Mouse (Mus musculus) large intestine, adult 2 months (tissue): ENCODE data around the gene Chst15. TPM values are rescaled to one million over a fixed set of nuclear protein-coding genes. Genes with fewer than 3 reads are reported as not detected.

Experiments used
- DNase-seq: peaks from one replicate; pipeline ENCODE4 v3.0.0-alpha.2; 2012; ENCODE audit warnings: low read depth, low spot score
- WGBS: fragments of 180-500 bp; shearing (Covaris S2); methylation state at CpG from one replicate; pipeline ENCODE4 v1.1.7; 2018; 5-methylcytosine and 5-hydroxymethylcytosine counted together
- polyA plus RNA-seq: library from polyadenylated mRNA; depleted of rRNA; stranded (reverse); fragments of >200 nt; gene quantifications from 2 replicates; pipeline ENCODE4 v1.2.3, GENCODE M21; 2012

Gene Chst15
- polyA plus RNA-seq, 1 experiment: 6.4 TPM

GRCm38 (mm10) chr7:132337268-132337917, 20.4 kb upstream of the Chst15 start:
- no peak for DNase-seq

GRCm38 (mm10) chr7:132336781-132337180, 19.8 kb upstream of the Chst15 start:
- WGBS: 41% methylated on average over 3 of the region's 3 CpGs
- DNase-seq: no peak

More at GRCm38 (mm10) chr7:132337268-132337917, 20.4 kb upstream of the Chst15 start:
- WGBS: 80% methylated on average over 11 of the region's 11 CpGs

- no peak for DNase-seq
- 85% methylated on average over 4 of the region's 4 CpGs for WGBS
Measured at GRCm38 (mm10) chr7:132335367-132335766, 18.3 kb upstream of the Chst15 start.

GRCm38 (mm10) chr7:132333078-132333477, 16.1 kb upstream of the Chst15 start:
- 73% methylated on average over 1 of the region's 1 CpGs for WGBS
- no peak for DNase-seq

DNA sequence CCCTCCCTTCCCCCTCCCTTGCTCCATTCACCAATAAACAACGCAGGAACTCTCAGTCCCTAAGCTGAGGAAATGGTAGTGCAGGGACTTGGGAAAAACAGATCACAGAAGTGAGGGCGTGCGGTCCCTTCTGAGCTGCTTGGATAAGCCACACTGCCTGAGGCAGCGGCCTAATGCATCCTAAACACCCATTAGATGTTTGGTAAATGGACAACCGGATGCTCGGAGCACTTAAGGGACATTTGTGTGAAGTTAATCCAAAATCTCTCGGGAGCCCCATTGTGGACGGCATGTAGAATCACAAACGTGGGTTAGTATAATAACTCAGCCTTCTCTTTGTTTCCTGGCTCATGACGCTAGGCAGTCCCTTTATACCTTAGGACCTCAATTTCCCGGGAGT, 15.1 kb upstream of the Chst15 start:
- DNase-seq: no peak
- WGBS: 72% methylated on average over 11 of the region's 11 CpGs

GRCm38 (mm10) chr7:132330179-132330578, 13.2 kb upstream of the Chst15 start:
- 91% methylated on average over 1 of the region's 1 CpGs for WGBS
- no peak for DNase-seq

- no peak for DNase-seq
- 93% methylated on average over 1 of the region's 1 CpGs for WGBS
Measured at GRCm38 (mm10) chr7:132328648-132329047, 11.6 kb upstream of the Chst15 start.

DNA sequence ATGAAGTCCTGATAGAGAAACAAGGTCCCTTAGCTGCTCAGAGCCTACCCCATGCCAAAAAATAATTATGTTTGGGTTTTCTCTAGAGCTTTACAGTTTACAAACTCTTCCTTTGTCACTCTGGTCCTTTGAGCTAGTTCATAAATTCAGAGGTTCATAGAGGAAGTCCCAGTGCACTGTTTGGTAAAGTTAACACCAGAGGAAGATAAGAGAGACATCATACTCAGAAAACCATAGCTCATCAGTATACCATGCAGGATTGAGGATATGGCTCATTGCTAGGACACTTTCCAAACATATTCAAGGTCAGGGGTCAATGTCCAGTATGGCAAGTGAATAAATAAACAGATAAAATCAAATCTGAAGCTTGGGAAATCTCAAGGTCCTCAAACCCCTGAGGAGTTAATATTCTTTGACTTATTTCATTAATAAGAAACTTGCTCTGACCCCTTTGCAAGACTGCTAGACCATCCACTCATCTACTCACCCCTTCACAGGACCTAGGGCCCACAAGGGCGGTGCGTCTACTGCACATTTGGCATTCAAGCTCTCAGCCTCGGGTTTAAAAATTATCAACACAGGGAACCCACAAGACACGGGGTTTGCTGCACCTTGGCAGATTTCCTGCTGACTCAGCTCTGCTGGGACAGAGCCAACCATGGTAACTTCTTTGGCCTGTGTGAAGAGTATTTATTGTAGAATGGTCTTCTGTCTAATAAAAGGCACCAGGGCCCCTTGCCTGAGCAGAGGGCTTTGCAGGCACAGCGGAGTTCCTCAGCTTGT, 8.7 kb upstream of the Chst15 start:
- 8% methylated on average over 5 of the region's 5 CpGs for WGBS
- peak; percentile 37 for DNase-seq

- WGBS: 40% methylated on average over 5 of the region's 5 CpGs
- DNase-seq: no peak
Measured at GRCm38 (mm10) chr7:132323430-132323829, 6.4 kb upstream of the Chst15 start.

GRCm38 (mm10) chr7:132321392-132321958, 4.4 kb upstream of the Chst15 start:
- DNase-seq: no peak
- 39% methylated on average over 2 of the region's 2 CpGs for WGBS

DNA sequence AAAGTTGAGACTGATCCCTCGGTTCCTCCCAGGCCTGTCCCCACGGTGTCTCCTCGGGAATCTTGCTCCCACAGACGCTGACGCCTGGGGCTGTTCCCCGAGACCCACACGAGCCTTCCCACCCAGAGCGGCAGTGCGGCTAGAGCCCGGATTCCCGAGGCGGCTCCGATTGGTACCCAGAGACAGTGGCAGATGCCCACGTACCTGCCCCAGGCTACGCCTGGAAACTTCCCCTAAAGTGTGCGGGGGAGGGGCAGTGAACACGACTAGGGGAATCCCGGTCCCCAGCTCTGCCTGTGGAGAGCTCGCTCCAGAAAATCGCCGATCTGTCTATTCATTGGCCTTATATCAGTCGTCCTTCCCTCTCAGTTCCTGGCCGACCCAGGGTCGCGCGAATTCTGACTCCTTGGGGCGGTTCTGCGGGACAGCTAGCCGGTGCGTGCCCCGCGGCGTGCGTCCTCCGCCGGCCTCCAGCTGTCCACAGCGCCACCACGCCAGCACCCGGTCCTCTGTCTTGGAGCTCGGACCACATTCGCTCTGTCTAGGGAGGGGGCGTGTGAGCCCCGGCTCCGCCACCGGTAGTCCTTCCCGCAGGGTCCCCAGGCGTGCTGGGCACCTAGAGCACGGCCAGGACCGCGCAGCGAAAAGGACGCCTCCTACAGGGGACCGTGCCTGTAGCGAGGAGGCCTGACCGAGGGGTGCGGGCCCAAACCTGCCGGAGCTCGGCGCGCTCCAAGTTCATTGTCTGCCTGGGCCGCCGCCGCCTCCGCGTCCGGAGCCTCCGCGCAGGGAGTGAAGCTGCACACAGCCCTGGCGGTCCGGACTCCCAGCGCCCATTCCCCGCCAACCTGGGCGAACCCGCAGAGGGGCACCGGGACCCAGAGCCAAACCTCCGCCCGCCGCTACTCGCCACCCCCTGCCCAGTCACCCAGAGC, 660 bp downstream of the Chst15 start:
- WGBS: under 1% methylated on average over 79 of the region's 79 CpGs
- DNase-seq: no peak

DNA sequence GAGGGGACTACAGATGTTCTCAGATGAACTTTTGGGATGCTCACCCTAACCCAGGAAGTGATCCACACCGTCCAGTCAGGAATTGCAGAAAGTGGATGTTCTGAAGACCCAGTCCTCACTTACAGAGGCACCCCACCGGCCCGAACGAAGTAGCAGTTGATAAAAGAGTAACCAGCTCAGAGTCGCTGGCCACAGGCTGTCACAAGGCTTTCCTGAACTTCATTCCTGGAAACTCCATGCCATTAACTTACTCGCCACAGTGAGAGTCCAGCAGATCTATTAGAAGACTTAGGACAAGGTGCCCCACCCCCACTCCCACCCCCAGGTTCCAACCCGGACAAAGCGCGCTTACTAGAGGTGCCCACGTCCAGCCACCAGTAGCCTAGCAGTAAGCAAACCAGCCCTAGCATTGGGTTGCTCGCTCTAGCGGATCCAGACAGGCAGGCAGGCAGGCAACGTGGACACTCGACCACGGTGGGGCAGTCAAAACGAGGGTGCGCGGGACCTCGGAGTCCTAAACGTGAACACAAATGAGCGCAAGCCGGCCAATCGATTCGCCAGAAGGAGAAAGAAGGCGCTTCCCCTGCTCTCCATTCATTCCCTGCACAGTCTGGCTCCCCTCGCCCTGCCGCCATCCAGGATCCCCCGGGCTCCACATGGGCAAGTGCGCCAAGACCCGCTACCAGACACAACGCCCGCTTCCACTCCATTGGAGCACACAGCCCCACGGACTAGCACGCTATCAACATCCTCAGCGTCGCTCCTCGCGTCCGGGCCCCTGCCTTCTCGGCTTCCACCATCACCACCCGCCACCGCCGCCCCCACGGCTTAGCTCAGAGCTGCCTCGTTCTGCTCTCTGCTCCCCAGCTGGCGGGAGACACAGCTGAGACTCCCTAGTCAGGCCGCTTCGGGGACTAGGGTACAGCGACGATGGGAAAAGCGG, 1.6 kb downstream of the Chst15 start:
- WGBS: 5% methylated on average over 51 of the region's 51 CpGs
- DNase-seq: peak; percentile 53

GRCm38 (mm10) chr7:132312396-132312795, 4.6 kb downstream of the Chst15 start:
- DNase-seq: no peak
- WGBS: 16% methylated on average over 8 of the region's 8 CpGs

- no peak for DNase-seq
- WGBS: 26% methylated on average over 5 of the region's 5 CpGs
Measured at GRCm38 (mm10) chr7:132308537-132309191, 8.4 kb downstream of the Chst15 start.

DNA sequence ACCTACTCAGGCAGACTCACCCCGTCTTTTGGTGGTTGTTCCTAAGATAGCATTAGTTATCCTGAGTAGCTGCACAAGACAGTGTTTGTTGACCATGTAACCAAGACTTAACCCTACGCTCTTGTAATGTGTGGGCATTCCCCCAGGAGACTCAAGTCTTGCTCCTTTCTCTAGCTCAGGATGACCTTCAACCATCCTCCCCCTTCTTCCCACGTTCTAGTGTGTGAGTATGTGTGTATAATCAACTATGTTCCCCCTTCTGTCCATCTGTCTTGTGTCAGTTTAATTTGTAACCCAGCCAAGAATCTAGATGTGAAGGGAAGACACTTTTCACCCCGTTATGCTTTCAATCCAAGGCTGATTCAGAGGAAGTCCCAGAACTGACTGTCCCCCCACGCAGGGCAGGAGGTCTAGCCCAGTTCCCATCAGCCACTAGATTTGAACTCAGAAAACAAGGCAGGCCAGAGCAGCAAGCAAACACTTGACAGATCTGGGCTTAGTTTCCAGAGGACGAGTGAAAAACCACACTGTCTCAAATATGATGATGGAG, 9.2 kb downstream of the Chst15 start:
- 57% methylated on average over 6 of the region's 6 CpGs for WGBS
- DNase-seq: no peak

GRCm38 (mm10) chr7:132306671-132307412, 10.2 kb downstream of the Chst15 start:
- 92% methylated on average over 8 of the region's 8 CpGs for WGBS
- DNase-seq: no peak
